Mouse (Mus musculus) forelimb bud, embryonic 11.5 days (tissue): Measurements from ENCODE around the gene Fam53b.
A peak's percentile ranks its signal among the peaks of the same experiment; 100 is the strongest.

Source experiments
- DNase-seq: peaks from one replicate; pipeline ENCODE4 v3.0.0-alpha.2; 2012; ENCODE audit warnings: low read depth, low spot score

Gene Fam53b

GRCm38 (mm10) chr7:132810879-132811278 is 2.8 kb downstream of the Fam53b start:
- peak; percentile 90 for DNase-seq

- DNase-seq = peak; percentile 38
Observed at GRCm38 (mm10) chr7:132810368-132810767, 3.3 kb downstream of the Fam53b start.

GRCm38 (mm10) chr7:132809721-132810120 is 4.0 kb downstream of the Fam53b start:
- DNase-seq = no peak

- DNase-seq = peak; percentile 48
Observed at GRCm38 (mm10) chr7:132808841-132809682, 4.6 kb downstream of the Fam53b start.

GRCm38 (mm10) chr7:132808051-132808796 is 5.5 kb downstream of the Fam53b start:
- no peak for DNase-seq

- DNase-seq = no peak
Observed at GRCm38 (mm10) chr7:132806926-132807857, 6.5 kb downstream of the Fam53b start.

- DNase-seq = no peak
Observed at GRCm38 (mm10) chr7:132806286-132806685, 7.4 kb downstream of the Fam53b start.

GRCm38 (mm10) chr7:132804951-132805350 is 8.7 kb downstream of the Fam53b start:
- DNase-seq = no peak

GRCm38 (mm10) chr7:132804461-132804860 is 9.2 kb downstream of the Fam53b start:
- no peak for DNase-seq

GRCm38 (mm10) chr7:132803962-132804361 is 9.7 kb downstream of the Fam53b start:
- DNase-seq = no peak

- no peak for DNase-seq
Observed at GRCm38 (mm10) chr7:132803336-132803735, 10.3 kb downstream of the Fam53b start.

- no peak for DNase-seq
Observed at GRCm38 (mm10) chr7:132802691-132803090, 11.0 kb downstream of the Fam53b start.

- DNase-seq = no peak
Observed at GRCm38 (mm10) chr7:132802066-132802465, 11.6 kb downstream of the Fam53b start.

GRCm38 (mm10) chr7:132801509-132801908 is 12.2 kb downstream of the Fam53b start:
- no peak for DNase-seq

GRCm38 (mm10) chr7:132800868-132801267 is 12.8 kb downstream of the Fam53b start:
- DNase-seq = no peak

GRCm38 (mm10) chr7:132799119-132800016 is 14.3 kb downstream of the Fam53b start:
- no peak for DNase-seq

- DNase-seq = no peak
Observed at GRCm38 (mm10) chr7:132795141-132795540, 18.5 kb downstream of the Fam53b start.

- no peak for DNase-seq
Observed at GRCm38 (mm10) chr7:132793467-132793866, 20.2 kb downstream of the Fam53b start.

- no peak for DNase-seq
Observed at GRCm38 (mm10) chr7:132790447-132791219, 23.1 kb downstream of the Fam53b start.

- DNase-seq = no peak
Observed at GRCm38 (mm10) chr7:132788826-132789225, 24.9 kb downstream of the Fam53b start.
